Mouse (Mus musculus): ENCODE results near the gene Arf3. TPM values are rescaled to one million over a fixed set of nuclear protein-coding genes. Genes with fewer than 3 reads are reported as not detected.

Gene Arf3
- polyA plus RNA-seq, 1 experiment from 2014 or later = 99.9 TPM

GRCm38 (mm10) chr15:98805324-98806040 lies 42.5 kb upstream of the Arf3 start:
- Histone ChIP-seq H3K4me3 (replicated peaks; ENCODE audit: low read length) (peak overlapping the region; percentile 51), H3K36me3 (ENCODE audit: control insufficient read depth, insufficient read depth) (no peaks in the 10 kb centered on the region), H3K4me1 (replicated peaks; ENCODE audit: control insufficient read depth, insufficient read depth, low read length) (peaks cover 43% of the 10 kb centered on the region), H3K9me3 (ENCODE audit: control insufficient read depth, low read length) (no peaks in the 10 kb centered on the region), H3K27ac (ENCODE audit: low read length) (no peak overlapping the region), H3K9ac (replicated peaks; ENCODE audit: low read depth, low read length) (peak overlapping the region; percentile 61), H3K27me3 (replicated peaks; ENCODE audit: control insufficient read depth, insufficient read depth, low read length) (peaks cover 92% of the 10 kb centered on the region), H3K4me2 (ENCODE audit: low read length) (peak overlapping the region; percentile 82)
- WGBS = under 1% methylated on average over 55 of the region's 64 CpGs
- peak; percentile 32 for ATAC-seq

DNA sequence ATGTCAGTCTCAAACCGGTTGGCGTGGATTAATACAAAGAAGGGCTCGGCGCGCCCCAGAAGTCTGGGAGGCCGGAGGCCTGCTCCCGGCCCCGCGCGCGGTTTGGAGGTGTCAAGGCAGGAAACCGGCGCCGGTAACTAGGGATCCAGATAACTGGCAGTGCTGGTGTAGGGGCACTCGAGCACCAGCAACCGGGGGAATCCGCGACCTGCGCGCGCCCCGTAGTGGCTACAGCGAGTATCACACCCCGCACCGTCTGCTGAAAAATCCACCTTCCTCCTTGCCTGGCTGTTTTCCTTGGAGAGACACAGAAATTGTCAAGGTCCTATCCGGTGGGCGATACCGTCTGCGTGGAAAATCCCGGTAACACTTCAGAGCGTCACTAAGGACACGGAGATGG lies 41.0 kb upstream of the Arf3 start:
- Histone ChIP-seq H3K27me3 (replicated peaks; ENCODE audit: control insufficient read depth, insufficient read depth, low read length) (peaks cover 94% of the 10 kb centered on the region), H3K4me3 (replicated peaks; ENCODE audit: low read length) (peak overlapping the region; percentile 22; the same call in 1 of the 2 replicates), H3K27ac (ENCODE audit: low read length) (no peak overlapping the region), H3K4me2 (ENCODE audit: low read length) (peak overlapping the region; percentile 40), H3K9me3 (ENCODE audit: control insufficient read depth, low read length) (no peaks in the 10 kb centered on the region), H3K9ac (replicated peaks; ENCODE audit: low read depth, low read length) (no peak overlapping the region), H3K4me1 (replicated peaks; ENCODE audit: control insufficient read depth, insufficient read depth, low read length) (peaks cover 40% of the 10 kb centered on the region), H3K36me3 (ENCODE audit: control insufficient read depth, insufficient read depth) (no peaks in the 10 kb centered on the region)
- under 1% methylated on average over 32 of the region's 32 CpGs for WGBS
- ATAC-seq = 0 out of 2 replicates have a peak, but pooled peaks have one; percentile 37

DNA sequence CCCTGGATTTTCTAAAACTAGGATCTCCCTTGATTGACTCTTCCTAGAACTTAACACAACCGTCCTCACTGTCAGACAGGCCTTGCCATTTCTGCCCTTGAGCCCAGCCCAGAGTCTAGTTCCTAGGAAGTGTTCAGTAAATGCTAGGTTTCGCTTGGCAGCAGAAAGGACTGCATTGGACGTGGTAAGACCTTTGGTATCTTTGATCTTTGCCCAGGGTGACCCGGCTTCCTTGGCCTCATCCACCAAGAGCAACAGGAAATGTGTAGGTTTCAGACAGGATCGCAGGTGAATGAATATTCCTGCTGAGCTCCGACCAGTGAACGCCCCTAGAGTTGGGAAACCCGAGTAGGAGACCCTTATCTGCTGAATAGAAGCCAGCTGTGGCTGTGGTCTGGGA lies 39.9 kb upstream of the Arf3 start:
- WGBS = 2% methylated on average over 8 of the region's 8 CpGs

GRCm38 (mm10) chr15:98799396-98799795 lies 36.4 kb upstream of the Arf3 start:
- Histone ChIP-seq H3K27ac (ENCODE audit: low read length) (no peak overlapping the region), H3K36me3 (ENCODE audit: control insufficient read depth, insufficient read depth) (no peaks in the 10 kb centered on the region), H3K27me3 (replicated peaks; ENCODE audit: control insufficient read depth, insufficient read depth, low read length) (peaks cover 90% of the 10 kb centered on the region), H3K4me3 (replicated peaks; ENCODE audit: low read length) (no peak overlapping the region), H3K9ac (replicated peaks; ENCODE audit: low read depth, low read length) (no peak overlapping the region), H3K9me3 (ENCODE audit: control insufficient read depth, low read length) (no peaks in the 10 kb centered on the region), H3K4me1 (replicated peaks; ENCODE audit: control insufficient read depth, insufficient read depth, low read length) (peaks cover 18% of the 10 kb centered on the region), H3K4me2 (ENCODE audit: low read length) (no peak overlapping the region)
- WGBS = 10% methylated on average over 12 of the region's 12 CpGs
- no peak for ATAC-seq

More for the DNA sequence above, 39.9 kb upstream of the Arf3 start:
- Histone ChIP-seq H3K27ac (ENCODE audit: low read length) (no peak overlapping the region), H3K4me2 (ENCODE audit: low read length) (no peak overlapping the region), H3K9me3 (ENCODE audit: control insufficient read depth, low read length) (no peaks in the 10 kb centered on the region), H3K9ac (replicated peaks; ENCODE audit: low read depth, low read length) (no peak overlapping the region), H3K4me3 (replicated peaks; ENCODE audit: low read length) (no peak overlapping the region), H3K4me1 (replicated peaks; ENCODE audit: control insufficient read depth, insufficient read depth, low read length) (peaks cover 31% of the 10 kb centered on the region), H3K27me3 (replicated peaks; ENCODE audit: control insufficient read depth, insufficient read depth, low read length) (peaks cover 94% of the 10 kb centered on the region), H3K36me3 (ENCODE audit: control insufficient read depth, insufficient read depth) (no peaks in the 10 kb centered on the region)
- ATAC-seq = no peak

DNA sequence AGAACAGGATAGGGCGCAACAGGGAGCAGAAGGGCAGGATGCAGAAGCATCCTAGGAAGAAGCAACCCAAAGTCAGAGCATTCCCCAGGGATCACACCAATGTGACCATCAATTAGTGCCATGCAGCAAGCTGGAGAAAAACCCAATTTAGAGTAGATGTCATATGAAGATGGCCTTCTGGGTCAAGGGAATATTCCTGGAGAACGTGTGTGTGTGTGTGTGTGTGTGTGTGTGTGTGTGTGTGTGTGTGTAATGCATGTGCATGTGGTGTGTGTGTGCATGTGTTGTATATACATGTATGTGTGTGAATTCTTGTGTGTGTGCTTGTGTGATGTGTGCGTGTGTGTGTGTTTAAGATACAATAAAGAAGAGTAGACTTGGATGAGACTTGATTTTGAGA lies 35.9 kb upstream of the Arf3 start:
- peaks cover 91% of the 10 kb centered on the region for H3K27me3 ChIP-seq (replicated peaks; ENCODE audit: control insufficient read depth, insufficient read depth, low read length)
- no peak overlapping the region for H3K4me2 ChIP-seq (ENCODE audit: low read length)
- H3K9ac ChIP-seq (replicated peaks; ENCODE audit: low read depth, low read length) = no peak overlapping the region
- H3K36me3 ChIP-seq (ENCODE audit: control insufficient read depth, insufficient read depth) = no peaks in the 10 kb centered on the region
- peaks cover 15% of the 10 kb centered on the region for H3K4me1 ChIP-seq (replicated peaks; ENCODE audit: control insufficient read depth, insufficient read depth, low read length)
- no peak overlapping the region for H3K27ac ChIP-seq (ENCODE audit: low read length)
- H3K9me3 ChIP-seq (ENCODE audit: control insufficient read depth, low read length) = no peaks in the 10 kb centered on the region
- ATAC-seq = no peak
- H3K4me3 ChIP-seq (replicated peaks; ENCODE audit: low read length) = no peak overlapping the region
- WGBS = 41% methylated on average over 3 of the region's 3 CpGs

GRCm38 (mm10) chr15:98797835-98798492 lies 35.0 kb upstream of the Arf3 start:
- WGBS = under 1% methylated on average over 28 of the region's 28 CpGs
- Histone ChIP-seq H3K4me3 (replicated peaks; ENCODE audit: low read length) (no peak overlapping the region), H3K9ac (replicated peaks; ENCODE audit: low read depth, low read length) (no peak overlapping the region), H3K9me3 (ENCODE audit: control insufficient read depth, low read length) (no peaks in the 10 kb centered on the region), H3K36me3 (ENCODE audit: control insufficient read depth, insufficient read depth) (no peaks in the 10 kb centered on the region), H3K4me2 (ENCODE audit: low read length) (no peak overlapping the region), H3K27ac (ENCODE audit: low read length) (no peak overlapping the region), H3K4me1 (replicated peaks; ENCODE audit: control insufficient read depth, insufficient read depth, low read length) (peaks cover 13% of the 10 kb centered on the region), H3K27me3 (replicated peaks; ENCODE audit: control insufficient read depth, insufficient read depth, low read length) (peaks cover 92% of the 10 kb centered on the region)
- peak; percentile 83 for ATAC-seq

DNA sequence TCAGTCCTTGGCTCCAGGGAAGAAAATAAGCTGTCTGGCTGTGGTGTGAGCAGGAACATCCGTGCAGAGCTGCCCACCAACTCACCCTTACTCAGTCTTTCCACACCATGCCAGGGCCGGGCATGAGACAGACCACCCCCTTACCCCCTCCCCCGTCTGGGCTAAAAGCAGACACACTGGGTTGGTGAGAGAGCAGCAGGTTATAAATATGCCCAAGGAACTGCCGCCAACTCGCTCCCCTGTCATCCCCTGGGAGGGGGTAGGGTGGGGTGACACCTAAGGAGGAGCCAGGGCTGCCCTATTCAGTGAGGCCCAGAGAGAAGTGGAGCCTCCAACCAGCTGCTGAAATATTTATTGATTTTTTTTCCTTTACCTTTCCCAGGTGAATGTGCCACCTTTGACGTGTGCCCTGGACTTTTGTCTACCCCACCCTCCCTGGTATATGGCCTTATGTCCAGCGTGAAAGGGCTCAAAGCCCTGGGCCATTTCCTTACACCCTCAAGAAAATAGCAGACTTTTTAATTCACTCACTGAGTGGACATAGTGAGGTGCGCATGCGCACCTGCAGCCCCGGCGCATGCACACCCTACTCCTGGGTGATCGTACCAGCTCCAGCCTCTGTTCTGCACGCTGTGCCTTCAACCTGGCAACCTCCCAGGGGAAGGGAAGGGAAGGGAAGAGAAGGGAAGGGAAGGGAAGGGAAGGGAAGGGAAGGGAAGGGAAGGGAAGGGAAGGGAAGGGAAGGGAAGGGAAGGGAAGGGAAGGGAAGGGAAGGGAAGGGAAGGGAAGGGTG lies 34.0 kb upstream of the Arf3 start:
- no peak for ATAC-seq
- no peak overlapping the region for H3K4me3 ChIP-seq (replicated peaks; ENCODE audit: low read length)
- no peaks in the 10 kb centered on the region for H3K9me3 ChIP-seq (ENCODE audit: control insufficient read depth, low read length)
- peaks cover 92% of the 10 kb centered on the region for H3K27me3 ChIP-seq (replicated peaks; ENCODE audit: control insufficient read depth, insufficient read depth, low read length)
- 1% methylated on average over 13 of the region's 13 CpGs for WGBS
- no peaks in the 10 kb centered on the region for H3K36me3 ChIP-seq (ENCODE audit: control insufficient read depth, insufficient read depth)
- no peak overlapping the region for H3K4me2 ChIP-seq (ENCODE audit: low read length)
- no peak overlapping the region for H3K27ac ChIP-seq (ENCODE audit: low read length)
- peaks cover 16% of the 10 kb centered on the region for H3K4me1 ChIP-seq (replicated peaks; ENCODE audit: control insufficient read depth, insufficient read depth, low read length)
- H3K9ac ChIP-seq (replicated peaks; ENCODE audit: low read depth, low read length) = no peak overlapping the region

DNA sequence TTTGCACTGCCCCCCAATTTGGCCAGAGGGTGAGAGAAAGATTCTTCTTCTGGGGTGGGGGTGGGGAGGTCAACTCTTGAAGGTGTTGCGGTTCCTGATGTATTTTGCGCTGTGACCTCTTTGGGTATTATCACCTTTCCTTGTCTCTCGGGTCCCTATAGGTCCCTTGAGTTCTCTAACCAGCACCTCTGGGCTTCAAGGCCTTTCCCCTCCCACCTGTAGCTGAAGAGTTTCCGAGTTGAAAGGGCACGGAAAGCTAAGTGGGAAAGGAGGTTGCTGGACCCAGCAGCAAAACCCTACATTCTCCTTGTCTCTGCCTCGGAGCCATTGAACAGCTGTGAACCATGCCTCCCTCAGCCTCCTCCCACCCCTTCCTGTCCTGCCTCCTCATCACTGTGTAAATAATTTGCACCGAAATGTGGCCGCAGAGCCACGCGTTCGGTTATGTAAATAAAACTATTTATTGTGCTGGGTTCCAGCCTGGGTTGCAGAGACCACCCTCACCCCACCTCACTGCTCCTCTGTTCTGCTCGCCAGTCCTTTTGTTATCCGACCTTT lies 30.2 kb upstream of the Arf3 start:
- Histone ChIP-seq H3K4me2 (ENCODE audit: low read length) (peak overlapping the region; percentile 50), H3K4me1 (replicated peaks; ENCODE audit: control insufficient read depth, insufficient read depth, low read length) (peaks cover 24% of the 10 kb centered on the region), H3K4me3 (replicated peaks; ENCODE audit: low read length) (peak overlapping the region; percentile 41), H3K27ac (ENCODE audit: low read length) (no peak overlapping the region), H3K27me3 (replicated peaks; ENCODE audit: control insufficient read depth, insufficient read depth, low read length) (peaks cover 95% of the 10 kb centered on the region), H3K36me3 (ENCODE audit: control insufficient read depth, insufficient read depth) (no peaks in the 10 kb centered on the region), H3K9ac (replicated peaks; ENCODE audit: low read depth, low read length) (no peak overlapping the region), H3K9me3 (ENCODE audit: control insufficient read depth, low read length) (no peaks in the 10 kb centered on the region)
- no peak for ATAC-seq
- WGBS = 3% methylated on average over 13 of the region's 13 CpGs

Data from forebrain, embryonic 16.5 days (tissue).